Mouse (Mus musculus): Measurements from ENCODE around the gene Rai1.

The Rai1 gene

GRCm38 (mm10) chr11:60139141-60139733 lies 34.4 kb downstream of the Rai1 start:
- 10% methylated on average over 24 of the region's 24 CpGs for WGBS

GRCm38 (mm10) chr11:60139734-60140371 lies 35.0 kb downstream of the Rai1 start:
- WGBS = 1% methylated on average over 66 of the region's 66 CpGs

GRCm38 (mm10) chr11:60140586-60141284 lies 35.9 kb downstream of the Rai1 start:
- 5% methylated on average over 32 of the region's 32 CpGs for WGBS

GRCm38 (mm10) chr11:60141285-60141608 lies 36.4 kb downstream of the Rai1 start:
- WGBS = 33% methylated on average over 7 of the region's 7 CpGs

GRCm38 (mm10) chr11:60143086-60143485 lies 38.3 kb downstream of the Rai1 start:
- whole genome bisulfite sequencing = 53% methylated on average over 4 of the region's 4 CpGs

- 90% methylated on average over 4 of the region's 4 CpGs for WGBS
Observed at GRCm38 (mm10) chr11:60146170-60146569, 41.4 kb downstream of the Rai1 start.

- WGBS = 43% methylated on average over 5 of the region's 5 CpGs
Observed at GRCm38 (mm10) chr11:60148591-60148990, 43.8 kb downstream of the Rai1 start.

GRCm38 (mm10) chr11:60149086-60149485 lies 44.3 kb downstream of the Rai1 start:
- 58% methylated on average over 3 of the region's 3 CpGs for WGBS

GRCm38 (mm10) chr11:60150677-60151076 lies 45.9 kb downstream of the Rai1 start:
- 46% methylated on average over 3 of the region's 3 CpGs for WGBS

GRCm38 (mm10) chr11:60152339-60152738 lies 47.5 kb downstream of the Rai1 start:
- 28% methylated on average over 1 of the region's 1 CpGs for WGBS

- 85% methylated on average over 3 of the region's 3 CpGs for WGBS
Observed at GRCm38 (mm10) chr11:60153936-60154335, 49.1 kb downstream of the Rai1 start.

- 75% methylated on average over 5 of the region's 5 CpGs for WGBS
Observed at GRCm38 (mm10) chr11:60155690-60156089, 50.9 kb downstream of the Rai1 start.

- WGBS = 56% methylated on average over 4 of the region's 4 CpGs
Observed at GRCm38 (mm10) chr11:60158271-60158670, 53.5 kb downstream of the Rai1 start.

- 91% methylated on average over 5 of the region's 5 CpGs for WGBS
Observed at GRCm38 (mm10) chr11:60159955-60160354, 55.1 kb downstream of the Rai1 start.

- WGBS = 69% methylated on average over 3 of the region's 3 CpGs
Observed at GRCm38 (mm10) chr11:60160454-60161114, 55.8 kb downstream of the Rai1 start.

GRCm38 (mm10) chr11:60161146-60161874 lies 56.5 kb downstream of the Rai1 start:
- WGBS = 46% methylated on average over 9 of the region's 9 CpGs

GRCm38 (mm10) chr11:60162547-60162946 lies 57.7 kb downstream of the Rai1 start:
- 75% methylated on average over 1 of the region's 1 CpGs for WGBS

- 96% methylated on average over 4 of the region's 4 CpGs for WGBS
Observed at GRCm38 (mm10) chr11:60163362-60163761, 58.5 kb downstream of the Rai1 start.

- 57% methylated on average over 6 of the region's 6 CpGs for WGBS
Observed at GRCm38 (mm10) chr11:60164450-60164849, 59.6 kb downstream of the Rai1 start.

GRCm38 (mm10) chr11:60165076-60165475 lies 60.3 kb downstream of the Rai1 start:
- WGBS = 50% methylated on average over 5 of the region's 5 CpGs

GRCm38 (mm10) chr11:60168780-60169179 lies 64.0 kb downstream of the Rai1 start:
- WGBS = 27% methylated on average over 9 of the region's 9 CpGs

GRCm38 (mm10) chr11:60172074-60172473 lies 67.3 kb downstream of the Rai1 start:
- 82% methylated on average over 3 of the region's 3 CpGs for WGBS

Measured in cerebral cortex, adult 2 months (tissue).